Mouse (Mus musculus): ENCODE measurements around the gene Mroh2a.

- no peak for TF ChIP-seq CHD2 (IDR thresholded peaks at IDR 0.05; ENCODE audit: low read depth, low read length)
- TF ChIP-seq ZC3H11A (IDR thresholded peaks at IDR 0.05; ENCODE audit: borderline replicate concordance, low read depth, low read length): no peak
These were observed 21.9 kb downstream of the Mroh2a start for GRCm38 (mm10) chr1:88248658-88249057.

Measured in ES-E14 (cell line).